Mouse (Mus musculus) G1E (cell line): ENCODE data around the gene Fibcd1.

Source experiments
- CTCF ChIP-seq: IDR thresholded peaks from 2 replicates; pipeline ENCODE4 v1.5.1; 2012; ENCODE audit warnings: low read depth, low read length, inconsistent platforms, mixed read lengths
- GATA2 ChIP-seq: IDR thresholded peaks from 2 replicates; pipeline ENCODE4 v1.6.1; 2012; ENCODE audit warnings: low read depth, low read length, inconsistent platforms, borderline replicate concordance
- POLR2AphosphoS5 ChIP-seq: IDR thresholded peaks from 2 replicates; pipeline ENCODE4 v1.6.1; 2012; ENCODE audit warnings: low read depth, low read length, inconsistent platforms; ENCODE audit not compliant: insufficient replicate concordance
- TAL1 ChIP-seq: conservative IDR thresholded peaks from 2 replicates; pipeline ENCODE4 v1.6.1; 2012; ENCODE audit warnings: low read depth, low read length, inconsistent platforms, mixed read lengths

DNA sequence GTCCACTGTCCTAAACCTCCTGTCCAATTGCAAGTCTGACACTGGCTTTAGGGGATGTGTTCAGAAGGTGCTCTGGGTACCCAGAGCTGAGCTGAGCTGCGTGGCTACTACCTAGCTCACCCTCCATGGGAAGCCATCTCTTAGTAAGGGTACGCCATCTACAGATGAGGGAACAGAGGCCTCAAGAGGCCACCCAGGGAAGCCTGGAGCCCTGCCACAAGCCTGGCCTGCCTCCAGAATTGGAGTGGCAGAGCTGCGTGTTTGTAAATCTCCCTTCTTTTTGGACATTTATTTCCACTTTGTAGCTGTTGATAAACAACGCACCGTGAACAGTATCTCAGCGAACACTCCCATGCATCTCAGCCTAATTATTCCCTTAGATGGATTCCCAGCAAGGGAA, 11.4 kb upstream of the Fibcd1 start:
- TF ChIP-seq CTCF (no peak), POLR2AphosphoS5 (no peak), TAL1 (no peak), GATA2 (no peak)
